Mouse (Mus musculus) right cerebral cortex, postnatal 25 days (tissue): ENCODE results near the gene Bora.
"Not testable (repeated sequence)": the region's sequence is repeated elsewhere in the genome, so short reads cannot be mapped to it uniquely, and the experiment has no call there.

Experiments used
- DNase-seq: peaks from one replicate; pipeline ENCODE4 v3.0.0; 2022

Gene Bora

GRCm38 (mm10) chr14:99046031-99046781 is at the start of gene Bora, which contains the start of gene Mzt1:
Bora (plus strand) TSS chr14:99046222.
Mzt1 (minus strand) TSS chr14:99046134.
- DNase-seq, result peak; percentile 90

GRCm38 (mm10) chr14:99010224-99010919 is 35.6 kb upstream of the Bora start:
- DNase-seq, result no peak

- no peak for DNase-seq
These were observed 35.1 kb upstream of the Bora start for GRCm38 (mm10) chr14:99010920-99011313.

GRCm38 (mm10) chr14:99018691-99019090 is 27.3 kb upstream of the Bora start:
- no peak for DNase-seq

- no peak for DNase-seq
These were observed 26.8 kb upstream of the Bora start for GRCm38 (mm10) chr14:99019136-99019808.

- no peak for DNase-seq
These were observed 23.5 kb upstream of the Bora start for GRCm38 (mm10) chr14:99022346-99023086.

GRCm38 (mm10) chr14:99029987-99030386 is 16.0 kb upstream of the Bora start:
- no peak for DNase-seq

GRCm38 (mm10) chr14:99031337-99031873 is 14.6 kb upstream of the Bora start:
- DNase-seq, result no peak

GRCm38 (mm10) chr14:99032596-99032995 is 13.4 kb upstream of the Bora start:
- DNase-seq, result no peak

- DNase-seq, result not testable (repeated sequence)
These were observed 11.2 kb upstream of the Bora start for GRCm38 (mm10) chr14:99034851-99035250.

- no peak for DNase-seq
These were observed 10.0 kb upstream of the Bora start for GRCm38 (mm10) chr14:99036039-99036438.

- no peak for DNase-seq
These were observed 8.3 kb upstream of the Bora start for GRCm38 (mm10) chr14:99037703-99038102.

GRCm38 (mm10) chr14:99039308-99039707 is 6.7 kb upstream of the Bora start:
- DNase-seq, result not testable (repeated sequence)

- no peak for DNase-seq
These were observed 4.6 kb upstream of the Bora start for GRCm38 (mm10) chr14:99041416-99041815.

GRCm38 (mm10) chr14:99043499-99043898 is 2.5 kb upstream of the Bora start:
- DNase-seq, result no peak

GRCm38 (mm10) chr14:99044096-99044495 is 1.9 kb upstream of the Bora start:
- DNase-seq, result no peak

- DNase-seq, result no peak
These were observed 1.3 kb upstream of the Bora start for GRCm38 (mm10) chr14:99044718-99045117.

GRCm38 (mm10) chr14:99045378-99046030 is 518 bp upstream of the Bora start:
- DNase-seq, result no peak

GRCm38 (mm10) chr14:99046782-99047181 is 760 bp downstream of the Bora start:
- DNase-seq, result no peak

- DNase-seq, result peak; percentile 26
These were observed 13.1 kb downstream of the Bora start for GRCm38 (mm10) chr14:99058959-99059586.

GRCm38 (mm10) chr14:99060616-99061015 is 14.6 kb downstream of the Bora start:
- DNase-seq, result peak; percentile 34

- no peak for DNase-seq
These were observed 17.1 kb downstream of the Bora start for GRCm38 (mm10) chr14:99063091-99063490.
